ENCODE assay signal across 15 mouse cellular contexts in the genomic region with DNA sequence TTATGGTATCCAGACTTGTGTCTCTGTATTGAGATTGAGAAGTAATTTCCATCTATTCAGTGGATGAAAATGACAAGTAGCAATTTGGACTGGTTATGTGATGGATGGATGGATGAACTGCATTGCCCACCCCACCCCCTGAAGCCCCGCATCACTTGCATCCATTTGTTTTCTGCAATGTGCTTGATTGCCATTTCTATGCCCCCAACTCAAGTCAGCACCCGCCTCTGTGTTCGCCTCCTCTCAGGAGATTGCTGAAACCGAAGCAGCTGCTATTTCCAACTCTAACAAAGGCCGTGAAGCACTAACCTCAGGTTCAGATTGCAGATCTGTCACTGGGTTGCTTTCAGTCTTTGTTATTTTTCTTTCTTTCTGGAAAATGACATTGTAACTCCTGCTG.
DNase-seq lines count a peak whose midpoint lies in the region; ATAC-seq lines count a peak whose summit lies in the region.
"Had no signal": no experiment of that assay in that cellular context is flagged by ENCODE, and none has a peak within 500 bp of the region (broad histone marks: within the 10 kb centered on the region; RNA-seq: fewer than 3 reads in every experiment).

No protein-coding gene starts in this region.

- no peaks in the 10 kb centered on the region for H3K36me3 ChIP-seq in forebrain, embryonic 14.5 days (ENCODE audit: control insufficient read depth, insufficient read depth, low read length)
- H3K36me3 ChIP-seq in forebrain, embryonic 11.5 days (ENCODE audit: control insufficient read depth, insufficient read depth, low read length): no peaks in the 10 kb centered on the region
- H3K36me3 ChIP-seq in forebrain, embryonic 16.5 days (ENCODE audit: control insufficient read depth, insufficient read depth): no peaks in the 10 kb centered on the region
- no peaks in the 10 kb centered on the region for H3K36me3 ChIP-seq in forebrain, embryonic 10.5 days (replicated peaks)
- H3K36me3 ChIP-seq: embryonic facial prominence, embryonic 10.5 days; embryonic facial prominence, embryonic 12.5 days had no signal

- H3K4me2 ChIP-seq in forebrain, embryonic 14.5 days (ENCODE audit: low read length): no peak overlapping the region
- no peak overlapping the region for H3K4me2 ChIP-seq in forebrain, embryonic 11.5 days (ENCODE audit: low read depth, low read length, severe bottlenecking)
- no peak overlapping the region for H3K4me2 ChIP-seq in forebrain, embryonic 16.5 days (ENCODE audit: low read length)
- H3K4me2 ChIP-seq: embryonic facial prominence, embryonic 12.5 days had no signal

- H3K4me1 ChIP-seq in forebrain, embryonic 14.5 days (ENCODE audit: control insufficient read depth, insufficient read depth, low read length): no peaks in the 10 kb centered on the region
- no peaks in the 10 kb centered on the region for H3K4me1 ChIP-seq in forebrain, embryonic 11.5 days (replicated peaks; ENCODE audit: control insufficient read depth, insufficient read depth, low read length)
- no peaks in the 10 kb centered on the region for H3K4me1 ChIP-seq in forebrain, embryonic 16.5 days (replicated peaks; ENCODE audit: control insufficient read depth, insufficient read depth, low read length)
- H3K4me1 ChIP-seq in forebrain, embryonic 10.5 days: no peaks in the 10 kb centered on the region
- H3K4me1 ChIP-seq: embryonic facial prominence, embryonic 10.5 days; embryonic facial prominence, embryonic 12.5 days had no signal

- H3K4me3 ChIP-seq in forebrain, embryonic 14.5 days (ENCODE audit: low read depth, low read length): no peak overlapping the region
- no peak overlapping the region for H3K4me3 ChIP-seq in forebrain, embryonic 11.5 days (ENCODE audit: low read depth, low read length)
- no peak overlapping the region for H3K4me3 ChIP-seq in forebrain, embryonic 16.5 days (replicated peaks; ENCODE audit: low read length)
- H3K4me3 ChIP-seq in forebrain, embryonic 10.5 days: no peak overlapping the region
- H3K4me3 ChIP-seq: embryonic facial prominence, embryonic 10.5 days; embryonic facial prominence, embryonic 12.5 days had no signal

- ATAC-seq in forebrain, embryonic 14.5 days: no peak
- no peak for ATAC-seq in forebrain, embryonic 11.5 days (replicated peaks; ENCODE audit: low FRiP score)
- peak; percentile 59 for ATAC-seq in forebrain, embryonic 16.5 days

- H3K9ac ChIP-seq in forebrain, embryonic 14.5 days (ENCODE audit: low read length): no peak overlapping the region
- no peak overlapping the region for H3K9ac ChIP-seq in forebrain, embryonic 11.5 days (ENCODE audit: low read length)
- no peak overlapping the region for H3K9ac ChIP-seq in forebrain, embryonic 16.5 days (replicated peaks; ENCODE audit: low read depth, low read length)
- H3K9ac ChIP-seq: embryonic facial prominence, embryonic 12.5 days had no signal

- DNase-seq in forebrain, embryonic 14.5 days (ENCODE audit: low spot score): peak; percentile 20
- DNase-seq in forebrain, embryonic 11.5 days (ENCODE audit: low spot score): no peak
- DNase-seq in forebrain, embryonic 10.5 days (ENCODE audit: extremely low spot score, low spot score): no peak
- DNase-seq in urinary bladder, adult 18-20 months (ENCODE audit: low spot score in 2 of 2): no peak
- DNase-seq: adrenal gland, adult 2 months; adrenal gland, postnatal 10 days; adrenal gland, postnatal 25 days; cerebellum, adult 11-12 months; cerebellum, adult 2 months; cerebellum, adult 9-10 months; cerebellum, postnatal 10 days; cerebellum, postnatal 25 days had no signal

- H3K27ac ChIP-seq in forebrain, embryonic 14.5 days (ENCODE audit: low read depth, low read length): no peak overlapping the region
- no peak overlapping the region for H3K27ac ChIP-seq in forebrain, embryonic 11.5 days (ENCODE audit: low read depth, low read length)
- H3K27ac ChIP-seq in forebrain, embryonic 16.5 days (ENCODE audit: low read length): no peak overlapping the region
- H3K27ac ChIP-seq in forebrain, embryonic 10.5 days: no peak overlapping the region
- H3K27ac ChIP-seq: embryonic facial prominence, embryonic 10.5 days; embryonic facial prominence, embryonic 12.5 days had no signal

- H3K27me3 ChIP-seq in forebrain, embryonic 14.5 days (replicated peaks; ENCODE audit: control insufficient read depth, insufficient read depth, low read length): no peaks in the 10 kb centered on the region
- H3K27me3 ChIP-seq in forebrain, embryonic 11.5 days (ENCODE audit: control insufficient read depth, insufficient read depth, low read length): no peaks in the 10 kb centered on the region
- H3K27me3 ChIP-seq in forebrain, embryonic 16.5 days (replicated peaks; ENCODE audit: control insufficient read depth, insufficient read depth, low read length): no peaks in the 10 kb centered on the region
- H3K27me3 ChIP-seq in forebrain, embryonic 10.5 days (ENCODE audit: poor library complexity, severe bottlenecking): no peaks in the 10 kb centered on the region
- H3K27me3 ChIP-seq: embryonic facial prominence, embryonic 12.5 days had no signal

- H3K9me3 ChIP-seq in forebrain, embryonic 14.5 days (replicated peaks; ENCODE audit: control insufficient read depth, low read length): no peaks in the 10 kb centered on the region
- H3K9me3 ChIP-seq in forebrain, embryonic 11.5 days (ENCODE audit: control insufficient read depth, low read length): no peaks in the 10 kb centered on the region
- H3K9me3 ChIP-seq in forebrain, embryonic 16.5 days (ENCODE audit: control insufficient read depth, low read length): no peaks in the 10 kb centered on the region
- H3K9me3 ChIP-seq in forebrain, embryonic 10.5 days: no peaks in the 10 kb centered on the region
- H3K9me3 ChIP-seq: embryonic facial prominence, embryonic 10.5 days; embryonic facial prominence, embryonic 12.5 days had no signal

- WGBS in forebrain, embryonic 14.5 days: 79% methylated on average over 5 of the region's 5 CpGs
- 85% methylated on average over 5 of the region's 5 CpGs for WGBS in forebrain, embryonic 11.5 days
- WGBS in forebrain, embryonic 16.5 days: 60% methylated on average over 5 of the region's 5 CpGs
- 90% methylated on average over 5 of the region's 5 CpGs for WGBS in forebrain, embryonic 10.5 days
